Mouse (Mus musculus): Measurements from ENCODE around the gene Grin2d. TPM values are rescaled to one million over a fixed set of nuclear protein-coding genes. Genes with fewer than 3 reads are reported as not detected.
"Not testable (repeated sequence)": the region's sequence is repeated elsewhere in the genome, so short reads cannot be mapped to it uniquely, and the experiment has no call there.

The Grin2d gene
- polyA plus RNA-seq, 1 experiment from 2014 or later, result 0.21 TPM

GRCm38 (mm10) chr7:45917004-45917704 is 39.0 kb upstream of the Grin2d start:
- 0 out of 2 replicates have a peak overlapping the region, but pooled peaks have one; percentile 47 for H3K9ac ChIP-seq
- ATAC-seq (replicated peaks; ENCODE audit: insufficient number of reproducible peaks, insufficient read depth, low FRiP score, low read depth), result no peak
- peak overlapping the region; percentile 64 for H3K4me2 ChIP-seq
- H3K36me3 ChIP-seq, result no peaks in the 10 kb centered on the region
- H3K4me3 ChIP-seq, result peak overlapping the region; percentile 45
- WGBS, result 28% methylated on average over 13 of the region's 13 CpGs
- no peaks in the 10 kb centered on the region for H3K9me3 ChIP-seq (replicated peaks)
- H3K27me3 ChIP-seq, result no peaks in the 10 kb centered on the region
- H3K4me1 ChIP-seq (replicated peaks), result peaks cover 44% of the 10 kb centered on the region
- H3K27ac ChIP-seq, result peak overlapping the region; percentile 71

- no peaks in the 10 kb centered on the region for H3K27me3 ChIP-seq
- H3K27ac ChIP-seq, result peak overlapping the region; percentile 71
- H3K4me2 ChIP-seq, result peak overlapping the region; percentile 64
- peaks cover 37% of the 10 kb centered on the region for H3K4me1 ChIP-seq (replicated peaks)
- H3K36me3 ChIP-seq, result peaks cover under 1% of the 10 kb centered on the region; the same call in 1 of the 2 replicates
- H3K9ac ChIP-seq, result peak overlapping the region; percentile 47
- WGBS, result 37% methylated on average over 26 of the region's 26 CpGs
- peak; percentile 75 for ATAC-seq (replicated peaks; ENCODE audit: insufficient number of reproducible peaks, insufficient read depth, low FRiP score, low read depth)
- peak overlapping the region; percentile 45 for H3K4me3 ChIP-seq
- no peaks in the 10 kb centered on the region for H3K9me3 ChIP-seq (replicated peaks)
These were observed 38.2 kb upstream of the Grin2d start for GRCm38 (mm10) chr7:45916056-45917003.

GRCm38 (mm10) chr7:45915011-45915410 is 36.8 kb upstream of the Grin2d start:
- 86% methylated on average over 5 of the region's 5 CpGs for WGBS
- no peak for ATAC-seq (replicated peaks; ENCODE audit: insufficient number of reproducible peaks, insufficient read depth, low FRiP score, low read depth)
- H3K27ac ChIP-seq, result no peak overlapping the region
- peaks cover 34% of the 10 kb centered on the region for H3K4me1 ChIP-seq (replicated peaks)
- no peak overlapping the region for H3K4me2 ChIP-seq
- H3K4me3 ChIP-seq, result no peak overlapping the region
- peaks cover 8% of the 10 kb centered on the region for H3K36me3 ChIP-seq
- no peaks in the 10 kb centered on the region for H3K27me3 ChIP-seq
- no peaks in the 10 kb centered on the region for H3K9me3 ChIP-seq (replicated peaks)
- H3K9ac ChIP-seq, result no peak overlapping the region

GRCm38 (mm10) chr7:45914067-45914466 is 35.9 kb upstream of the Grin2d start:
- H3K27me3 ChIP-seq, result no peaks in the 10 kb centered on the region
- no peaks in the 10 kb centered on the region for H3K9me3 ChIP-seq (replicated peaks)
- ATAC-seq (replicated peaks; ENCODE audit: insufficient number of reproducible peaks, insufficient read depth, low FRiP score, low read depth), result no peak
- no peak overlapping the region for H3K9ac ChIP-seq
- H3K4me1 ChIP-seq (replicated peaks), result peaks cover 25% of the 10 kb centered on the region
- WGBS, result 83% methylated on average over 6 of the region's 6 CpGs
- peaks cover 17% of the 10 kb centered on the region for H3K36me3 ChIP-seq
- H3K4me3 ChIP-seq, result no peak overlapping the region
- no peak overlapping the region for H3K4me2 ChIP-seq
- no peak overlapping the region for H3K27ac ChIP-seq

GRCm38 (mm10) chr7:45909145-45909544 is 31.0 kb upstream of the Grin2d start:
- Histone ChIP-seq H3K4me3 (no peak overlapping the region), H3K9me3 (replicated peaks) (no peaks in the 10 kb centered on the region), H3K27me3 (no peaks in the 10 kb centered on the region), H3K4me2 (no peak overlapping the region), H3K36me3 (peaks cover 17% of the 10 kb centered on the region), H3K9ac (no peak overlapping the region), H3K4me1 (replicated peaks) (no peaks in the 10 kb centered on the region), H3K27ac (no peak overlapping the region)
- no peak for ATAC-seq (replicated peaks; ENCODE audit: insufficient number of reproducible peaks, insufficient read depth, low FRiP score, low read depth)
- 87% methylated on average over 16 of the region's 16 CpGs for WGBS

GRCm38 (mm10) chr7:45908384-45908783 is 30.2 kb upstream of the Grin2d start:
- ATAC-seq (replicated peaks; ENCODE audit: insufficient number of reproducible peaks, insufficient read depth, low FRiP score, low read depth), result no peak
- no peak overlapping the region for H3K9ac ChIP-seq

GRCm38 (mm10) chr7:45906622-45907021 is 28.4 kb upstream of the Grin2d start:
- ATAC-seq (replicated peaks; ENCODE audit: insufficient number of reproducible peaks, insufficient read depth, low FRiP score, low read depth), result no peak
- peaks cover 17% of the 10 kb centered on the region for H3K36me3 ChIP-seq
- H3K9me3 ChIP-seq (replicated peaks), result no peaks in the 10 kb centered on the region
- no peak overlapping the region for H3K4me3 ChIP-seq
- no peaks in the 10 kb centered on the region for H3K4me1 ChIP-seq (replicated peaks)
- 91% methylated on average over 9 of the region's 9 CpGs for WGBS
- no peak overlapping the region for H3K27ac ChIP-seq
- H3K27me3 ChIP-seq, result no peaks in the 10 kb centered on the region
- no peak overlapping the region for H3K4me2 ChIP-seq
- H3K9ac ChIP-seq, result no peak overlapping the region

More at GRCm38 (mm10) chr7:45908384-45908783, 30.2 kb upstream of the Grin2d start:
- Histone ChIP-seq H3K27me3 (no peaks in the 10 kb centered on the region), H3K4me2 (no peak overlapping the region), H3K27ac (no peak overlapping the region), H3K4me1 (replicated peaks) (no peaks in the 10 kb centered on the region), H3K9me3 (replicated peaks) (no peaks in the 10 kb centered on the region), H3K4me3 (no peak overlapping the region), H3K36me3 (peaks cover 17% of the 10 kb centered on the region)

GRCm38 (mm10) chr7:45902481-45903002 is 24.4 kb upstream of the Grin2d start:
- H3K36me3 ChIP-seq, result no peaks in the 10 kb centered on the region
- H3K4me1 ChIP-seq (replicated peaks), result peaks cover 7% of the 10 kb centered on the region
- no peak for ATAC-seq (replicated peaks; ENCODE audit: insufficient number of reproducible peaks, insufficient read depth, low FRiP score, low read depth)
- no peaks in the 10 kb centered on the region for H3K27me3 ChIP-seq
- no peak overlapping the region for H3K4me2 ChIP-seq
- H3K27ac ChIP-seq, result no peak overlapping the region
- H3K9ac ChIP-seq, result no peak overlapping the region
- H3K4me3 ChIP-seq, result no peak overlapping the region
- WGBS, result 68% methylated on average over 12 of the region's 12 CpGs
- H3K9me3 ChIP-seq (replicated peaks), result no peaks in the 10 kb centered on the region

GRCm38 (mm10) chr7:45901562-45901961 is 23.4 kb upstream of the Grin2d start:
- no peak overlapping the region for H3K27ac ChIP-seq
- H3K9ac ChIP-seq, result no peak overlapping the region
- no peaks in the 10 kb centered on the region for H3K36me3 ChIP-seq
- H3K9me3 ChIP-seq (replicated peaks), result no peaks in the 10 kb centered on the region
- no peak overlapping the region for H3K4me2 ChIP-seq
- no peak overlapping the region for H3K4me3 ChIP-seq
- no peaks in the 10 kb centered on the region for H3K27me3 ChIP-seq
- peaks cover 11% of the 10 kb centered on the region for H3K4me1 ChIP-seq (replicated peaks)
- ATAC-seq (replicated peaks; ENCODE audit: insufficient number of reproducible peaks, insufficient read depth, low FRiP score, low read depth), result no peak
- WGBS, result 56% methylated on average over 5 of the region's 5 CpGs

- not testable (repeated sequence) for H3K9ac ChIP-seq; H3K27ac ChIP-seq; H3K9me3 ChIP-seq (replicated peaks); H3K36me3 ChIP-seq; ATAC-seq (replicated peaks; ENCODE audit: insufficient number of reproducible peaks, insufficient read depth, low FRiP score, low read depth); H3K27me3 ChIP-seq
- H3K4me1 ChIP-seq (replicated peaks), result peaks cover 13% of the 10 kb centered on the region
- WGBS, result 63% methylated on average over 4 of the region's 4 CpGs
- H3K4me3 ChIP-seq, result peak overlapping the region; percentile 61; the same call in 1 of the 2 replicates
- H3K4me2 ChIP-seq, result peak overlapping the region; percentile 93
These were observed 19.9 kb upstream of the Grin2d start for GRCm38 (mm10) chr7:45898125-45898524.

GRCm38 (mm10) chr7:45897258-45897757 is 19.1 kb upstream of the Grin2d start:
- Histone ChIP-seq H3K27me3 (no peaks in the 10 kb centered on the region), H3K27ac (peak overlapping the region; percentile 82), H3K4me1 (replicated peaks) (peaks cover 13% of the 10 kb centered on the region), H3K4me2 (peak overlapping the region; percentile 93), H3K36me3 (no peaks in the 10 kb centered on the region), H3K9me3 (replicated peaks) (no peaks in the 10 kb centered on the region), H3K4me3 (peak overlapping the region; percentile 61), H3K9ac (peak overlapping the region; percentile 69)
- 2% methylated on average over 19 of the region's 19 CpGs for WGBS
- peak; percentile 37 for ATAC-seq (replicated peaks; ENCODE audit: insufficient number of reproducible peaks, insufficient read depth, low FRiP score, low read depth)
